Mouse (Mus musculus): ENCODE results near the gene Fry.
A peak's percentile ranks its signal among the peaks of the same experiment; 100 is the strongest.

Fry gene

DNA sequence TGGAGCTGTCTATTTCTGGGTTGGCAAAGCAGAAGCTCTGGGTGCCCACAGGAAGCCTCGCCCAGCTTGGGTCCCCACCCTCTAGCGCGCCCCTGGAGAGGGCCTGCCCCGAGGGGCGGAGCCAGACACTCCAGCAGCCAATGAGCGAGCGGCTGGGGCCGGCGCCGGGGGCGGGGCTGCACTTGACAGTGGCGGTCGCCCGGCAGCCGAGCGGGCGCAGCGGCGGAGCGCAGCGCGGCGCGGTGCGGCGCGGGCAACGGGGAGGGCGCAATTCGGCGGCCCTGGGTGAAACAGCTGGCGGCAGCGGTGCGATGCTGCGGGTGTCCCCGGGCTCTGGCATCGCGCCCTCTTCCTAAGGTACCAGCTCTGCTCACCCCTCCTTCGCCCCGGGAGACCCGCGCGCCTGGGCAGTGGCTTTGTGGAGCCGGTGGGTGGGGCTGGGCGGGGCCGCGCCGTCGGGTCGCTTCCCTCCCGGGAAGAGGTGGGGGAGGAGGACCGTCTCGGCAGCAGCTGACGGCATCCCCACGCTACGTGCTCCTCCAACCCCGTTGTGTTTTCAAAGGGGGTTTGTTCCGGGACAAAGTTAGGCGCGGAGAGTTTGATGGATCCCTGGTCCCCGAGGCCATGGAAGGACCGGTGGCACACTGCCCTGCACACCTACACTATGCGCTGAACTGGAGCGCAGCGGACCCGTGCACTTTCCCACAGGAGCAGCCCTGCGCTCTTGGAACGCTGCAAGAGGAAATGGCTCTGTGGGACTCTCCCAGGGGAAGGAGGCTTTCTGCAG is at the start of gene Fry:
TSS of gene Fry (plus strand) at position 191 of the 787 bp plus-strand sequence.
- peak; percentile 83 for DNase-seq (ENCODE audit: low read depth, low spot score)

DNA sequence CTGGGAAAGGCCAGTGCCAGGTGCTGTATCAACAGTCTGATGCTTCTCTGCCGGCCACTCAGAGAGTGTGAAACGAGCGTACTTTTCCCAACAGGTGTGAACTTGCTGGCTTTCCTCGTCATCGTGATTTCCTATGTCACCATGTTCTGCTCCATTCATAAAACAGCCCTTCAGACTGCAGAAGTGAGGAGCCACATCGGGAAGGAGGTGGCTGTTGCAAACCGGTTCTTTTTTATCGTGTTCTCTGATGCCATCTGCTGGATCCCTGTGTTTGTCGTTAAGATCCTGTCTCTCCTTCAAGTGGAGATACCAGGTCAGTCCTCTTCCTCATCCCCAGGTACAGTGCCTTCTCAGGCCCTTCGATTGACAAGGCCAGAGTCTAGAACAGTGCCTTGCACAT is 48.4 kb upstream of the Fry start:
- peak; percentile 50 for DNase-seq (ENCODE audit: low read depth, low spot score)

DNA sequence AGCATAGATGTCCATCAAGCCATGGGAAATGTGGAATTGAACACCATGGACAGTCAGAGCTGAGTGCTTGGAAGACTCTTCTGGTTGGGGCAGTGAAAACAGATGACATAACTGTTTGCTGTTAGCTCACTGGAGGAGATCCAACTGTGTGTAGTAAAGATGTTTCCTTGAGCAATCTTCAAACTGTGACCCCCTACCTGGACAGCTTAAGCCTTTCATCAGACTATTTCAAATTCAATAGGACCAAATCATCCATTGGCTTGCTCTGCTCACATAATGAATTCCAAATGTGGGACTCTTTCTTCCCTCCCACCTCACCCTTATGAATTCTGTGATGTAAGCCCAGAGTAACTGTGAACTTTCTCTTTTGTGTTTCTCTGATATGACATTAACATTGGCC is 46.7 kb upstream of the Fry start:
- DNase-seq (ENCODE audit: low read depth, low spot score): no peak

DNA sequence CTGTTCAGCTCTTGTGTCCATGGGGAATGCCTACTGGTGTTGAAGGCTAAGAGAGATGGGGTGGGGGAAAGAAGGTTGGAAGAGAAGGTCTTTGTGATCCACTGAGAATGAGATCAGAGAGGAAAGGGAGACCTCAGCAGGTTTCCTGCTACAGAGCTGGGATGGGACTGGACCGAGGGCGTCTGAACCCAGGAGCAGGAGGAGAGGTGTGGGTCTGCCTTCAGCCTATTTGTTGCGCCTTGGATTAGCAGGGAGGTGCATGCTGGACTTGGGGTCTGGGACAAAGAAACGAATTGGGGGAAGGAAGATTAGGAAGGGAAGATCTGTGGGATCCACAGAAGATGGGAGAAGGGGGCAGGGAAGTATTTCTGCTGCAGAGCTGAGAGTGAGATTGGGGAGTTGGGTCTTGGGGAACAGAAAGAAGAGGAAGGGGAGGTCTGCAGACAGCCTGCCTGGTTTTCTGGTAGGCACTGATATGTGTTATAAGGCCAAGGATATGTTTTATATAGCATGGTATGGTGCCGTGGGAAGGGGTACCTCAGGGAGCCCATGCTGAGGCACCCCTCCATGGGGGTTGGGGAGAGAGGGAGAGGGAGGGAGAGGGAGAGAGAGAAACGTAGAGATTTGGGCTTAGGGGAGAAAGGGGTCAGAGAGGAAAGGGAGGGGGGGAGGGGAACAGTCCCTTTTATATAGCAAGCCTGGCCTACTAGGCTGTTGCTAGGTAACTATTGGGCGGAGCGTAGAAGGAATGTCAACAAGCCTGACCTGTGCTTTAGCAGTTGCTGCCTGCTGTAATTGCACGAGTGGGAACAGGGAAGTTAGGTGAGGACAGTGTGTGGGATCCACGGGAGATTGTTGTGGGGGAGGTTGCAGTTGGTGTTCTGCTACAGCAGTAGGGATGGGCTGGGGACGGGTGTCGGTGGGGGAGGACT is 38.3 kb upstream of the Fry start:
- DNase-seq (ENCODE audit: low read depth, low spot score): peak; percentile 85

DNA sequence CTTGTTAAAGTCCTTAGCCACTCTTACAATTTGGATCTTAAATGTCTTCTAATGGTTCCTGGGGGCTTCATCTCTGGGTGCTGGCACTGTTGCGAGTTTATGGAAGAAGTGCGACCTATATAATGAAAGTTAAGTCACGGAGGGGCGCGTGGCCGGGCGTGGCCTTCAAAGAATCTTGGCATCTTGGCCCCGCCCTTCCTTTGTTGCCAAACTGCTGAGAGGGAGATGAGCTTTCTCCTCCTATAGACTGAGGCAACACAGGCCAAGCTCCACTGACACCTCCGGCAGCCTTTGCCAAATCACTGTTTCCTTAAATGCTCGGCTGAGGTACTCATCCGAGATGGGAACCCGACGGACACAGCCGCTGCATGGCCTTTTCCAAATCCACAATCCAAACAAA is 35.7 kb upstream of the Fry start:
- DNase-seq (ENCODE audit: low read depth, low spot score): peak; percentile 57

DNA sequence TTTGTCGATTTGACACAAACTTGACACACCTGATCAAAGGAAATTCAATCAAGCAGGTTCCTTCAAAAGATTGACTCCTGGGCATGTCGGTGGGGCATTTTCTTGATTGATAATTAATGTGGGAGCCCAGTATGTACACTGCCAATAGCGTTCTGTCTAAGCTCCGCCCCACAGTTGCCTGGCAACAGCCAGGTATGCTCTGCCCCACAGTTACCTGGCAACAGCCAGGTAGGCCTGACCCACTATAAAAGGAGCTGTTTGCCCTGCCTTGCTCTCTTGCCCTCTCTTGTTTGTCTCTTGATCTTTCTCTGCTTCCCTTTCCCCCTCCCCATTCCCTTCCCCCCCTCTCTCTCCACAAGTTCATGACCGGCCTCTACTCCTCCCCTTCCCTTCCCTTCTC is 35.3 kb upstream of the Fry start:
- peak; percentile 22 for DNase-seq (ENCODE audit: low read depth, low spot score)

DNA sequence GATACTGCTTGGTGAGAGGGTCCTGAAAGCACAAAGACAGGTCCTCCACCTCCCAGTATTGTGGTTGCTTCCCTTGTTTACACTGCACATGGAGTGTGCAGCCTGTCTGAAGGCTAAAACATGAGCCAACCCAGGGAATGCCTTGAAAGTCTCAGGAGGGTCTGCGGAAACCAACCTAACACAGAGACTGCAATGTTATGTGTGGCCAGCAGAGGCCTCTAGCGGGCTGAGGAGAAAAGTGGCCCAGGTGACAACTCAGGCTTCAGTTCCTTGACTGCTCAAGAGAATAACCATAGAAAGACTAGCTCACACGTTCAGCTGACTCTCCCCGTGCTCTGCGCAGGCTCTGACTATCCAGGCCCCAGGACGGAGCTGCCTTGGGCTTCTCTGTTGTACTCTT is 20.8 kb upstream of the Fry start:
- peak; percentile 82 for DNase-seq (ENCODE audit: low read depth, low spot score)

DNA sequence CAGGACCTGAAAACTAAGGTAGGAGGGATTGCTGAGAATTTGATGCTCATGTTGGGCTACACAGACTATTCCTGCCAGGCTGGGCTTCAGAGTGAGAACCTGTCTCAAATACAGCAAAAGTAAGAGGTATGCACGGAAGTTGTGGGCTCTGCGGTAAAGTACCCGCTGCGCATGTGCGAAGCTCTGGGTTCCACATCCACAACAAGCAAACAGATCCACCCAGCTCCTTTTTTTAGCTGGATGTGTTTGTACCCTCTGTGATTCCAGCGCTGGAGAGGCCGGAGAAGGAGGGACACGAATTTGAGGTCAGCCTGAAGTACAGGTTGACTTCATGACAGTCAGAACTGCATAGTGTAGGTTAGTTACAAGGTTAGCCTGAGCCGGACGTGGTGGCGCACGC is 19.7 kb upstream of the Fry start:
- no peak for DNase-seq (ENCODE audit: low read depth, low spot score)

DNA sequence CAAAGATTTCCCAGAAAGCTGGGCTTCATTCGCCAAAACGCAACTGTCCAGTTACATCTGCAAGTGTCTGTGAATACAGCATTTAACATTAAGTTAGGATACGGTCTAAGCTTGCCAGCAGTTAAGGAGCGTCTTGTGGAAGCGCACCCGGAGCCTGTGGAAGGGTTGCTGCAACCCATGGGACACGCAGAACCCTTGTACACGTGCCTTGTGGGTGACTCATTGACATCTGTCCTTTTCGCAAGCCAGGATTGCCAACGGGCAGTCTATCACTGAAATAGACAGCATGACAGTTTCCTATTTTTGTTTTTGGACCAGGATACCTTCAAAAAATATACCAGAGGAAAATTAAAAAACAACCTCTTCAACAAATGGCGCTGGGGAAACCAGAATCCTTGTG is 16.7 kb upstream of the Fry start:
- no peak for DNase-seq (ENCODE audit: low read depth, low spot score)

DNA sequence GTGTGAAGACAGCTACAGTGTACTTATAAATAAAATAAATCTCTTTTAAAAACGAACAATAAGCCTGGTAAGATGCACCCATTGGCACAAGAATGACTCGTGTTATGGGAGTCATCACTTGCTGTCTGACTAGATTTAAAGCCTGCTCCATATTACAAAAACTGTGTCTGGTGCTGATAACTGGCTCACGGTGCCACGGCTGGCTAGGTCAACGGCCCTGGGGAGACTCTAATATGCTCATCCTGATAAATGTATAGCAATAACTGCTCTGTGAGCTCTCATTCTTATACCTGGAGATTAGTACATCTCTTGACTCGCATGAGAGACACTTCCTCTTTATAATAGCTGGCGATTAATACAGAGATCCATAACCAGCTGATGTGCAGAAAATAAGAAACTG is 12.1 kb upstream of the Fry start:
- no peak for DNase-seq (ENCODE audit: low read depth, low spot score)

DNA sequence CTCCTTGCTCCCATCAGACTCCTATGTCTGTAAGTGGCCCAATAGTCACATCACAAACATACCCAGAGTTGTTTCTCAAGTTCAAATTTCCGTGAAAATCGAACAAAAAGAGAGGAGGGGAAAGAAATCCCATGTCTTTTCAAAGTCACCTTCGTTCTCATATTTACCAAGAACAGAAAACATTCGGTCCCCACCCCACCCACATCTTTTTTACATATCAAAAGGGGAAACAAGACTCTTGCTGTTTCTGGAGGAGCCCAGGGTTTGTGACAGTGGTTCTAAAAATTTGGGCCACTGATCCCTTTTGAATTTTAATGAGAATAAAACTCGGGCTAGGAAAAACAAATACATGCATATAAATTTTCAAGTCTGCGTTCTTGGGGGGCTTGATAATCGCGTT is 7.2 kb upstream of the Fry start:
- DNase-seq (ENCODE audit: low read depth, low spot score): peak; percentile 59

DNA sequence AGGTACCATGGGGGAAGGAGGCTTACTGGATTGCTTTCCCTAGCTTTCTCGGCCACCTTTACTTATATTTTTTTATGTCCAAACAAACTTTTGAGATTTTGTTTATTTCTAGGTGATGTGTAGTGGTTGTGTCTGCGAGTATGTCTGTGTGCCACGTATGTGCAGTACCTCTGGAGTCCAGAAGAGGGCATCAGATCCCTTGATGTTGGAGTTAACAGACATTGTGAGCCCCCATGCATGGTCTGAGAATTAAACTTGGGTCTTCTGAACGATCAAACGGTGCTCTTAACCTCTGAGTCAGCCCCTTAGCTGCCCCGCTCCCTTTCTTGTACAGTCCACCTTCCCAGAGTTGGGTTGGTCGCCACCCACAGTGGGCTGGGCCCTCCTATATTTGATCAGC is 4.4 kb upstream of the Fry start:
- DNase-seq (ENCODE audit: low read depth, low spot score): peak; percentile 81

DNA sequence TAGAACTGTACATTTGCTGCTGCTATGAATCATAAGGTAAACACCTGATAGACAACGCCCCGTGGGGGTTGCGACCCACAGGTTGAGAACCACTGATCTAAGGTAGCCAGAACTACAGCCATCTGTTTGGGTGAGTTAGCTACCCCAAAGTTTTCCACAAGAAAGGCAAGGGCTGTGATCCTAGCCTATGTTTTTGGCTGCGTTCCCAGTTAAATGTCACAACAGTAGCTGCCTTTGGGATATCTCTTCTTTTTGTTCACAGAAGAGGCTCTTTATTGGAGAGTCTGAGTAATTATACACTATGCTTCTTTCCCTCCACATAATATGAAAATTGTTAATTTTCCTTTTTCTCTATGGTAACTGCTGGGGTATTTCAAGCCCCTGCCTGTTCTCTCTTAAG is 3.7 kb upstream of the Fry start:
- DNase-seq (ENCODE audit: low read depth, low spot score): no peak

DNA sequence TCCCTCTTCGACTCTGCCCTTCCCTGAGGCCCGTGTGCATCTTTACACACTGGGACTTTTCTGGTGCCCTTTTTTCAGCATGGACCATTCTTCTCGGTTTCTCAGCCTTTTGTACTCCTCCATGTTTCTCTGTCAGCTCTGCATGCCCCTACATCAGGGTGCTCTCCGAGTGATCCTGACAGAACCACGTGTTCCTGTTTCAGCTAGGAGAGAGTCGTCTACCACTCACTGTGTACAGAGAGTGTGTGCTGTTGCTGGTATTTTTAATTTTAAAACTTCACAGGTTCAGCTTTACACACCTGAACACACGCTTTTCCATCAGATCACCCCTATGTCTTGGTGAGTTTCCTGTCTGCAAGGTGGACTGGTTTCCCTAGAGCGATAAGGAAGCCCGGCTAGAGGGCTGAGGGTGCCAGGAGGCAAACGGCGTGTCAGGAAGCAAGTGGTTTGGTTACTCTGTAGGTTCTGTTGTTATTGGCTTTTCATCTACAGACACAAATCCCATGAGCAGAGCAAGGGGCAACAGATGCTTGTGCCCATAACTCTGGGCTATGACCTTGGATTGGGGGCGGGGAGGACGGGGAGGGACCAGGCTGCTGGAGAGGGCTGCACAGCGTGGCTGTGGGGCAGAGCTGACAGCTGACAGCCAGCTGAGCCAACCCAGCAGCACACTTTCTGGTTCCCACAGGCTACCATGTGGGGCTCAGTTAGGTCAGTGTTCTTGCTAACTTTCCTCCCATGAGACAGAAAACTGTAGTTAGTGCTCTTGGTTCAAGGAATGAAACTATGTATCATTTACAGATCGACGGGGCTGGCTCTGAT is 3.0 kb upstream of the Fry start:
- DNase-seq (ENCODE audit: low read depth, low spot score): no peak

DNA sequence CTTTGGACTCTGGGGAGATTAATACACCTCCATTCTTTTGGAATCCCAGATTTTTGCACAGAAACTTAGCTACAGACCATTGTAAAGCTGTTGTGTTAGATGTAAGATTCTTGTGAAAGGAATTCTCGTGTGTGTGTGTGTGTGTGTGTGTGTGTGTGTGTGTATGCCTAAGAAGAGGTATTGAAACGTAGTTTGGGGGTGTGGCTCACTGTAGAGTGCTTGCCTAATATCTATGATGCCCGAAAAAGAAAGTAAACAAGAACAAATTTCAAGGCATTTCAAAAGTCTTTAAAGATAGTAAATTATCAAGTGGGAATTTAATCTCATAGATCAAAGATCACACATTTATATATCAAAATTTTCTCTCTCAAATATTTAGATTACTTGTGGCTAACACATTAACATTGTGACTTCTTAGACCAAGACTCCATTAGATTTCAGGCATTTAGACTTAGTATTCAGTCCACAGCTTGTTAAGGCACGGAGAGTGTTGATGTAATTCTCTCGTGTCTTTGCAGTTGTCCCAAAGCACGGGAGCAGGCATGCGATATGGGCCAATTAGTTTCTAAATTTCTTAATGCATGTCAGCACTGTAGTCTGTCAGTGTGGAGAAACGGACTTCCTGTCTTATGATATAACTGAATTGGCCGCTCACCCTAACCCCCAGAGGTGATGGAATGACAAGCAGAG is 2.1 kb upstream of the Fry start:
- DNase-seq (ENCODE audit: low read depth, low spot score): no peak

DNA sequence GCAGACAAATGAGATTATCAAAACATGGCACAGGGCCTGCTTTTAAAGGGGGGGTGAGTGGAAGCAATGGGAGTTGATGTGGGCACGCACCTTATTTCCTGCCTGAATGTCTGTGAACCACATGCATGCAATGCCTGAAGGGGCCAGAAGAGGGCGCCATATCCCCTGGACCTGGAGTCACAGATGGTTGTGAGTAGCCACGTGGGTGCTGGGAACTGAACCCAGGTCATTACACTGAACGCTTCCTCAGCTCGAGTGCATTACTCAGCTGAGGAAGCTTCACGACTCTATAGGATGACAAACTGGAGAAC is 1.6 kb upstream of the Fry start:
- peak; percentile 60 for DNase-seq (ENCODE audit: low read depth, low spot score)

DNA sequence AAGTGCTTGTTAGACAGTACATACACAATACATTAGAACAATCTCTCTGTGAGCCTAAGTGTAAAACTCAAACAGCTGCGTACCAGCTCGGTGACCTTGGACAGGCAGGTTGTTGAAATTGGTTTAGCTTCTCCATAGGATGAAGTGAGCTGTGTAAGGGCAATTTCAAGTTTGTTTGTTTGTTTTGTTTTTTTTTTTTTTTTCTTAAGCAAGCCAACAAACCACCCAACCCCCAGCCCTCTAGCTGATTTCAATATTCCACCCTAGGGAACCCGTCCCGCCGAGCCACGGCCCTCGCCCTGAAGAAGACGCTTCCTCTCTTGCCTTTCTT is 356 bp upstream of the Fry start:
- DNase-seq (ENCODE audit: low read depth, low spot score): peak; percentile 19

DNA sequence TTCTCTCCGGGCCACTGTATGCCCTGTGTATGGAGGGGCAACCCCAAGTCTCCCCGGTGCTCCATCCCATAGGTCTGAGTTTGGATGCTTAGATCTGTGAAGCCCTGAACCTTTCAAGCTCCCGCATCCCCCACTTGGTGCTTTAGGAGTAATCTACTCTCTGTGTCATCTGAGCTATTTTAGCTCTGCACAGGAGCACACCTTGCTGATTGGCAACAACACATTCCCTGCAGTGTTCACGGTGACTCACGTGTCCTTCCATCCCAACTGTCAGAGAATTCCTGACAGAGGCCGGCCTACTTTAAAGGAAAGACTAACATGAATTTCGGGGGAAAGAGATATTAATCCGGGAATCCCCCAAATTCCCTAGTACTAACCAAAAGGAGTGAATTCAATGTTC is 2.2 kb downstream of the Fry start:
- DNase-seq (ENCODE audit: low read depth, low spot score): no peak

DNA sequence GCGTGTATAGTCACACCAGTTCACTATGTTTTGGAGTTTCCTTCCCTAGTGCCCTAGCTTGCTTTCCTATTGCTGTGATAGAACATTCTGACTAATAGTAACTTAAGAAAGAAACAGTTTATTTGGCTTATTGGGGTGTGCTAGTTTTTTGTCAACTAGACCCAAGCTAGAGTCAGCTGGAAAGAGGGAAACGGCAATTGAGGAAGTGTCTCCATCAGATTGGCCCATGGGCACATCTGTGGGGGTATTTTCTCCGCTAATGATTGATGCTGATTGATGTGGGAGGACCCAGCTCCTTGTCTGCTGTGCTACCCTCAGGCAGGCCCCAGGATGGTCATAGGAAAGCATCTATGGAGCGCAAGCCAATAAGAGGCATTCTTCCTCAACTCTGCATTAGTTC is 3.6 kb downstream of the Fry start:
- no peak for DNase-seq (ENCODE audit: low read depth, low spot score)

DNA sequence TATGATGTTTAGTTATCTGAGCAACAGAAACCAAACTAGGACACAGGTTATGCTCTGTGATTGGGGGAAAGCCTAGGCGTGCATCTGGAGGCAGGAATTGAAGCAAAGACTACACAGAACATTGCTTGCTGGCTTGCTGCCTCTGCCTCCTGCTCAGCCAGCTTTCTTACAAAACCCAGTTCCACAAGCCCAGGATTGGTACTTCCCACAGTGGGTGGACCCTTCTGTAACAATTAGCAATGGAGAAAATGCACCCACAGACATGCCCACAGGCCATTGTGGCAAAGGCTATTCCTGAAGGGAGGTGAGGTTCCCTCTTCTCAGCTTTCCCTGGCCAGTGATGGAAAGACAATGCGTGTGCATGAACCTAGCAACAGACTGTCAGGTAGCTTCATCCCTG is 4.1 kb downstream of the Fry start:
- DNase-seq (ENCODE audit: low read depth, low spot score): no peak

DNA sequence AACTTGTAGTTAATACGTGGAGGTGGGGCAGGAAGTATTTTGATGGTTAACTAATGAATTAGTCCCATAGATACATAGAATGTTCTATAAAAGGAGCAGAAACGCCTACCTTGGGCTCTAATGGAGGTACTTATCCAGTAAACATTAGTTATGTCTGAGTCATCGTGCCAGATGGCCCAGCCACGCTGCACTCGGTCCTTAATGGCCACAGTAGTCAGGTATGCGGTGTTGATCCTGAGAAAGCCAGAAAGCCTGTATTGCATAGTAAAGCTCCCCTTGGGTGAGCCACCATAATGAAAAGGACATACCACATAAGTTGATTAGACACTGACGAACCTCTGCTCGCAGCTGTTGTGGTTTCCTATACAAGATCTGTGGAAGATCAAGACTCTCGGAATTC is 7.5 kb downstream of the Fry start:
- DNase-seq (ENCODE audit: low read depth, low spot score): no peak

DNA sequence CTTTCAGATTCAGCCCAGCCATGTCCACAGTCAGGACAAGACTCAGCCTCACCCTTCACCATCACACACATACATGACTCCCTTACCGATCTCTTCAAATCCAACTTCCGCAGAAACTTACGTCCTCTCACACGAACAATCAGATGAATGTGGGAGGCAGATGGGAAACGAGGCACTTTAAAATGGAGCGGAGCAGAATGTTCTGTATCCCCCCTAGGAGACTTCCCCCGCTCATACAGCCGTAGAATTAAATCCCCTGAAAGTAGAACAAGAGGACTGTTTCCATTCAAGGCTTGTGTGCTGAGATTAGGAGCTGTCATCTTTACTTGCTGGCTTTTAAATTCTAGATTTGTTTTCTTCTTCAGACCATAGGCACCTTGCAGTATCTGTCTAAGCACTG is 10.0 kb downstream of the Fry start:
- no peak for DNase-seq (ENCODE audit: low read depth, low spot score)

Measured in ES-CJ7 (cell line).